Mouse (Mus musculus) brain, embryonic 14.5 days (tissue): ENCODE results near the gene Hras.

ENCODE experiments used
- CTCF ChIP-seq: fragments of 200-500 bp; IDR thresholded peaks from 2 replicates; pipeline ENCODE4 v1.5.1; 2012; ENCODE audit warnings: inconsistent platforms, mild to moderate bottlenecking, moderate library complexity, borderline replicate concordance; ENCODE audit not compliant: insufficient read depth, insufficient read length; ENCODE audit errors: extremely low read depth
- POLR2A ChIP-seq: fragments of 200-500 bp; IDR thresholded peaks from 2 replicates; pipeline ENCODE4 v1.6.1; 2012; ENCODE audit warnings: mild to moderate bottlenecking, inconsistent platforms, borderline replicate concordance; ENCODE audit not compliant: poor library complexity, insufficient read depth, insufficient read length, severe bottlenecking; ENCODE audit errors: extremely low read depth

DNA sequence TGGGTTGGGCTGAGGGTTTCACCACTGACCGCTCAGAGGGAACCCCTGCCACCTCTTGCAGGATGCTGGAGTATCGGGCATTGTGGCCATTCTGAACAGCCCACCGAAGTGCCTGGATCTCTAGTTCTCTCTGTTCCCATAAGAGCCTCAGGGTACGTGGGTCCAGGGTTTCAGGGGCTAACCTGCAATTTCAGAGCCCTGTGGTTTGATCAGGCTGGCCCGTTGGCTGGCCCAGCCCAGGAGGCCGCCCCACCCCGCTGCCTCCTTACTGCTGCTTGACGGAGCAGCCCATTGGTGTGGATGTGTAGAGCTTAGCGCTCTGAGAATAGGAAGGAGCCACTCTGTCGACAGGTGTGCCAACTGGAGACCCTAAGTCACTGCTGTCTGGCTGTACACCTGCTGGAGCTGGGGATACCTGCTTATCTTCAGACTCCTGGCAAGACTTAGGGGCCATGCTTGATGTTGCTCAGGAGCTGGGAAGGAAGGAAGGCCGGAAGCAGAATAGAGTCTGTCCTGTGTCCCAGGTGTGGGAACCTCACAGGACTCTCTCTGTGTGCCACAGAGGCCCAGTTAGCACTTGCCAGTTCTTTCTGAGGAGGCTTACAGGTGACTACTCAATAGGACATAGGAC, 19.9 kb upstream of the Hras start, which contains the start of gene Lmntd2:
- TF ChIP-seq CTCF, result no peak
- no peak for TF ChIP-seq POLR2A
